Mouse (Mus musculus) stomach, postnatal 0 days (tissue): ENCODE measurements around the gene Satb2.

ENCODE experiments used
- CTCF ChIP-seq: IDR thresholded peaks from 2 replicates; pipeline ENCODE4 v1.5.1; 2016; ENCODE audit warnings: antibody characterized with exemption, low read depth, mild to moderate bottlenecking, moderate library complexity
- EP300 ChIP-seq: optimal IDR thresholded peaks from 2 replicates; pipeline ENCODE3; 2016; ENCODE audit warnings: antibody characterized with exemption

DNA sequence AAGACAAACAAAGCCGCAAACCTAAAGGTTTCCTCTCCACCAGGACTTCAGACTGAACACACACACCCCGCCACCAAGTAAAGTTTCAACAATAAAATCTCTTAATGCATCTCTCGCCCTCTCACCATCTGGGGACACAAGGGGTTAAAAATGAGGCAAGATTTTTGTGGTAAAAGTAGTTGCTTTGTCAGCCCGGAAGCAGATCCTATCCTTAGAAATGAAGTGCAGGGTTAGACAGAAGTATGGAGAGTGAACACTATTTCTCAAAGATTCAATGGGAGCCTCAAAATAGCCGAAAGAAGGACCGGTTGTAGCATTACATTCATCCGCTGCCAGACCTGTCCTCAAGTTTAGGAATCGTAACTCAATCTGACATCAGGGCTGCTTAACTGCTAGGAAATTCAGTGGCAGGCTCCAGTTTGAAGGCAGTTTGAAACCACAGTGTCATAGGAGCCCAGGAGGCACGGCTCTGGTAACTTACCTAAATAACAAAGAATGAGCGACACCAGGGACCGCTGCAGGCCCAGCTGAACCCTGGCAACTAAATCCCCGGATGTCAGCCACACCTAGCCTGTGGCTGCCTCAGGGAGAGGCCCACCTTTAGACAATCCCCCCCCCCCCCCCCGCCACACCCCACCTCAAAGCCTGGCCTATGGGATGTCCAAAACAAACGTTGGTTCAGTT lies 23.3 kb downstream of the Satb2 start:
- TF ChIP-seq CTCF = no peak
- TF ChIP-seq EP300 = no peak
